Mouse (Mus musculus): ENCODE results near the gene Nfyb.

DNA sequence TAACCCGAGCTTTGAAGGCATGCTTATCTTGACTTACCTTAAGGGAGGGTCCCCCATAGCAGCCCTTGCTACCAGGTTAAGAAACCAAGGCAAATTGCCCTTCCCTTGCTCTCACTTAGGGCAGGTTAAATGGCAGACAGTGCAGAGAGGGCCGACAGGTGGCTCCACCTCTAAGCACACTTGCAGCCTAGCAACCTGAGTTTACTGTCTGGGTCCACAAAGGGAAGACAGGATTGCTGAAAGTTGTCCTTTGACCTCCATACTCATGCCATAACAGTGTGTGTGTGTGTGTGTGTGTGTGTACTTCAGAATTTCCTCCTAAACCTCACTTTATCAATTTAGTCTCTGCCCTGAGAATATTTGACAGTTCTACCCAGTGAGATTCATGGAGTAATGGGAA, 18.5 kb upstream of the Nfyb start:
- TF ChIP-seq CTCF (IDR thresholded peaks at IDR 0.05; ENCODE audit: extremely low read depth, insufficient read depth, low read length) (no peak), POLR2A (IDR thresholded peaks at IDR 0.05; ENCODE audit: extremely low read depth, insufficient read depth, low read length) (no peak)
